Mouse (Mus musculus) limb, embryonic 11.5 days (tissue): Measurements from ENCODE around the gene Btbd1. TPM values are rescaled to one million over a fixed set of nuclear protein-coding genes. Genes with fewer than 3 reads are reported as not detected.
A peak's percentile ranks its signal among the peaks of the same experiment; 100 is the strongest.

ENCODE experiments used
- ATAC-seq: fragments of 200-750 bp; cut with Nextera tagmentation; 2 replicates; pipeline ENCODE4 v1.8.0; 2017; ENCODE audit warnings: low read depth; ENCODE audit not compliant: insufficient number of reproducible peaks, low FRiP score, low TSS enrichment
- DNase-seq: peaks from one replicate; pipeline ENCODE4 v3.0.0-alpha.2; 2015; ENCODE audit warnings: low spot score
- H3K27ac ChIP-seq: fragments of 300-500 bp; sonication (generic); replicated peaks from 2 replicates; pipeline ENCODE4 v1.5.1; 2014; ENCODE audit warnings: low read depth, mild to moderate bottlenecking, low read length
- H3K27me3 ChIP-seq: fragments of 300-500 bp; sonication (generic); 2 replicates; pipeline ENCODE4 v1.6.1; 2014; ENCODE audit warnings: mild to moderate bottlenecking, low read length, mixed read lengths; ENCODE audit not compliant: control insufficient read depth, insufficient read depth
- H3K36me3 ChIP-seq: fragments of 300-500 bp; sonication (generic); 2 replicates; pipeline ENCODE4 v1.6.1; 2014; ENCODE audit warnings: mild to moderate bottlenecking, low read length, moderate library complexity, mixed read lengths; ENCODE audit not compliant: control insufficient read depth, insufficient read depth
- H3K4me1 ChIP-seq: fragments of 300-500 bp; sonication (generic); 2 replicates; pipeline ENCODE4 v1.6.1; 2014; ENCODE audit warnings: low read length, mixed read lengths; ENCODE audit not compliant: control insufficient read depth, insufficient read depth
- H3K4me2 ChIP-seq: fragments of 300-500 bp; sonication (generic); 2 replicates; pipeline ENCODE4 v1.6.1; 2014; ENCODE audit warnings: low read depth, mild to moderate bottlenecking, moderate library complexity; ENCODE audit not compliant: severe bottlenecking
- H3K4me3 ChIP-seq: fragments of 300-500 bp; sonication (generic); 2 replicates; pipeline ENCODE4 v1.5.1; 2014; ENCODE audit warnings: low read depth, low read length
- H3K9ac ChIP-seq: fragments of 300-500 bp; sonication (generic); 2 replicates; pipeline ENCODE4 v1.6.1; 2014; ENCODE audit warnings: mild to moderate bottlenecking, low read length
- H3K9me3 ChIP-seq: fragments of 300-500 bp; sonication (generic); 2 replicates; pipeline ENCODE4 v1.6.1; 2016; ENCODE audit warnings: low read length; ENCODE audit not compliant: control insufficient read depth
- WGBS: fragments of 180-500 bp; shearing (Covaris S2); extraction: QIAGEN DNeasy Blood & Tissue Kit; methylation state at CpG from one replicate; pipeline ENCODE4 v1.1.7; 2014; 5-methylcytosine and 5-hydroxymethylcytosine counted together
- polyA plus RNA-seq: library from polyadenylated mRNA; unstranded; fragments of >200 nt; fragmentation: Nextera tagmentation; extraction: Ambion mirVana; gene quantifications from 2 replicates; pipeline ENCODE4 v1.2.1, GENCODE M21; 2014

Gene Btbd1
- polyA plus RNA-seq, 1 experiment from 2014 or later: 74.0 TPM

GRCm38 (mm10) chr7:81864552-81864951, 35.3 kb upstream of the Btbd1 start:
- ATAC-seq (no peak), DNase-seq (no peak)
- Histone ChIP-seq H3K4me3 (no peak overlapping the region), H3K4me2 (no peak overlapping the region), H3K36me3 (no peaks in the 10 kb centered on the region), H3K9ac (no peak overlapping the region), H3K4me1 (no peaks in the 10 kb centered on the region; the same call in 1 of the 2 replicates), H3K27me3 (no peaks in the 10 kb centered on the region; the same call in 1 of the 2 replicates), H3K27ac (no peak overlapping the region), H3K9me3 (no peaks in the 10 kb centered on the region)
- 86% methylated on average over 6 of the region's 6 CpGs for WGBS

- peaks cover 4% of the 10 kb centered on the region for H3K27me3 ChIP-seq
- 73% methylated on average over 24 of the region's 24 CpGs for WGBS
- no peak overlapping the region for H3K4me2 ChIP-seq
- DNase-seq: no peak
- no peaks in the 10 kb centered on the region for H3K36me3 ChIP-seq
- H3K27ac ChIP-seq: no peak overlapping the region
- H3K4me1 ChIP-seq: peaks cover 3% of the 10 kb centered on the region
- H3K4me3 ChIP-seq: no peak overlapping the region
- no peaks in the 10 kb centered on the region for H3K9me3 ChIP-seq
- H3K9ac ChIP-seq: no peak overlapping the region
- ATAC-seq: no peak
Observed at GRCm38 (mm10) chr7:81862587-81863583, 33.7 kb upstream of the Btbd1 start.

DNA sequence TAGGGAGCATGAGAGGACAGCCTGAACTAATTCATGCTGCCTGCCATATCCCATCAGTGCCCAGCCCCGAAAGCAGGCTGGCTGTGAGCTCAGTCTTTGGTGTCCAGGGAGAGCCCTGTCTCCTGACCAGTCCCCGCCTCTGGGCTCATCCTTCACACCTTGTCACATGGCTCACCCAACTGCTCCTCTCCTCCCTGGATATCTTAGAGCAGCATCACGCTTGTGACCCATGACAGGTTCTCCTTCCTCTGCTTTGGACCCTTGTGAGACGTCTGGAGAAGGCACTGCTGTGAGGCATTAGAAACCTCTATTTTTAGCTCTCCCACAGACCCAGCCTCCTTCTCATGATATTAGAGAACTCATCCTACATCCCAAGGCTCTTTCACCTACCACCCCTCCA, 32.7 kb upstream of the Btbd1 start:
- H3K36me3 ChIP-seq: no peaks in the 10 kb centered on the region
- H3K4me2 ChIP-seq: no peak overlapping the region
- H3K9ac ChIP-seq: no peak overlapping the region
- H3K9me3 ChIP-seq: no peaks in the 10 kb centered on the region
- H3K4me3 ChIP-seq: no peak overlapping the region
- ATAC-seq (no peak), DNase-seq (no peak)
- WGBS: 75% methylated on average over 4 of the region's 4 CpGs
- no peak overlapping the region for H3K27ac ChIP-seq
- H3K27me3 ChIP-seq: peaks cover 8% of the 10 kb centered on the region
- peaks cover 3% of the 10 kb centered on the region for H3K4me1 ChIP-seq

DNA sequence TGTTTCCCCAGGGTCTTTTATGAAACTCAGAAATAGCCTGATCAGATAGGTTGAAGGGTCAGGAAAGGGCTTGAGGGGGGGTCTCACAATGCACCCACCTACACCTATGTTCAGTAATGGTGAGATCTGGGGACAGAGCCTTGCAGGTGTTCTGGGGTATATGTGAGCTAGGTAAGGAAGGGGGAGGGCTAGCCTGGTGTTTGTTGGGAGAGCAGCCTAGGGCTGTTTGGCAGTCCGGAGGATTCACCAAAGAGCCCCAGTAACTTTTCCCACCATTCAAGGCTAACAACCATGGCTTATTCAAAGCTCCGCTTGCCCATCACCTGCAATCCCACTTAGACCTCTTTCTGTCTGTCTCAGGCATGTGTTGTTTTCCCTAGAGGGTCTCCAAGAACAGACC, 32.2 kb upstream of the Btbd1 start:
- Histone ChIP-seq H3K4me3 (no peak overlapping the region), H3K4me2 (no peak overlapping the region), H3K9ac (no peak overlapping the region), H3K4me1 (peaks cover 3% of the 10 kb centered on the region), H3K27ac (no peak overlapping the region), H3K9me3 (no peaks in the 10 kb centered on the region), H3K36me3 (no peaks in the 10 kb centered on the region), H3K27me3 (peaks cover 8% of the 10 kb centered on the region)
- WGBS: 77% methylated on average over 2 of the region's 2 CpGs
- no peak for DNase-seq
- no peak for ATAC-seq

- WGBS: 84% methylated on average over 5 of the region's 5 CpGs
- H3K4me2 ChIP-seq: no peak overlapping the region
- H3K27me3 ChIP-seq: peaks cover 8% of the 10 kb centered on the region
- no peaks in the 10 kb centered on the region for H3K36me3 ChIP-seq
- H3K9ac ChIP-seq: no peak overlapping the region
- H3K27ac ChIP-seq: no peak overlapping the region
- DNase-seq (no peak), ATAC-seq (no peak)
- H3K4me1 ChIP-seq: peaks cover 3% of the 10 kb centered on the region
- no peak overlapping the region for H3K4me3 ChIP-seq
- no peaks in the 10 kb centered on the region for H3K9me3 ChIP-seq
Observed at GRCm38 (mm10) chr7:81860996-81861395, 31.8 kb upstream of the Btbd1 start.

GRCm38 (mm10) chr7:81860071-81860470, 30.8 kb upstream of the Btbd1 start:
- ATAC-seq (no peak), DNase-seq (no peak)
- WGBS: 53% methylated on average over 11 of the region's 11 CpGs
- H3K4me2 ChIP-seq: peak overlapping the region; percentile 100
- H3K27ac ChIP-seq: no peak overlapping the region
- H3K4me3 ChIP-seq: peak overlapping the region; percentile 68
- H3K9ac ChIP-seq: 0 out of 2 replicates have a peak overlapping the region, but pooled peaks have one; percentile 70
- H3K27me3 ChIP-seq: peaks cover 8% of the 10 kb centered on the region
- no peaks in the 10 kb centered on the region for H3K9me3 ChIP-seq
- peaks cover 3% of the 10 kb centered on the region for H3K4me1 ChIP-seq
- no peaks in the 10 kb centered on the region for H3K36me3 ChIP-seq

DNA sequence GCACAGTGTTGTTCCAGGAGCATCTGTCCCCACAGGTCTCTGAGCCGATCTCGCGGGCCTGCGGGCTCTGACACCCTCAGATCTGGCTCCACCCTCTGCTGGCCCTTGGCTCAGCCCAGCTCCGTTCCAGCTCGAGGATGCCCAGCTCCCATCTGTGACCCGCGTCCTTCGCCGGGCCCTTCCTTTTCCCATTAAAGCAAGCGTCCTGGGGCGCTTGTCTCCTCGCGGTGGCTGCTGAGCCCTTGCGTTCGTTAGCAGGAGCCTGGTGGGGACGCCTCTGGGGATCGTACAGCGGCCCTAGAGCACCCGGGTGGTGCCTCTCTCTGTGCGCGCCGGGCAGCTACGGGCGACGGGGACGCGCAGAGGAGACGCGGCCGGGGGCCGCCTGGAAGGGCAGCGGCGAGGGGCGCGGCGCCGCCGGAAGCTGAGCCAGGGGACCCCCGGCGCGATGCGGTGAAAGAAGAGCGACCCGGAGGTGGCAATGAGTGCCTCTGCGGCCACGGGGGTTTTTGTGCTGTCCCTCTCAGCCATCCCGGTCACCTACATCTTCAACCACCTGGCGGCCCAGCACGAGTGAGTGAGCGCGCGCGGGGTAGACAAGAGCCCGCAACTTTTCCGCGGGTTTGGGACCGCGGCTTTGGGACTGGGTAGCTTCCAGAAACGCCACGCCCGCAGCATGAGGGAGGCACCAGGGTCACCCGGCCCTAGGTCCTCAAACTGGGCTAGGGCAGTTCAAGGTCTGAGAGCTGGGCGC, 29.9 kb upstream of the Btbd1 start, which contains the start of gene Tm6sf1:
Gene Tm6sf1 (plus strand): TSS at position 34 of the 754 bp plus-strand sequence.
- Histone ChIP-seq H3K4me1 (peaks cover 3% of the 10 kb centered on the region), H3K9ac (peak within 1 kb of the TSS; percentile 70), H3K27ac (no peak within 1 kb of the TSS), H3K4me2 (peak within 1 kb of the TSS; percentile 100), H3K36me3 (no peaks in the 10 kb centered on the region), H3K27me3 (peaks cover 8% of the 10 kb centered on the region), H3K4me3 (peak within 1 kb of the TSS; percentile 68), H3K9me3 (no peaks in the 10 kb centered on the region)
- peak; percentile 66 for DNase-seq
- WGBS: under 1% methylated on average over 64 of the region's 64 CpGs
- peak; percentile 66; the same call in 1 of the 2 replicates for ATAC-seq

DNA sequence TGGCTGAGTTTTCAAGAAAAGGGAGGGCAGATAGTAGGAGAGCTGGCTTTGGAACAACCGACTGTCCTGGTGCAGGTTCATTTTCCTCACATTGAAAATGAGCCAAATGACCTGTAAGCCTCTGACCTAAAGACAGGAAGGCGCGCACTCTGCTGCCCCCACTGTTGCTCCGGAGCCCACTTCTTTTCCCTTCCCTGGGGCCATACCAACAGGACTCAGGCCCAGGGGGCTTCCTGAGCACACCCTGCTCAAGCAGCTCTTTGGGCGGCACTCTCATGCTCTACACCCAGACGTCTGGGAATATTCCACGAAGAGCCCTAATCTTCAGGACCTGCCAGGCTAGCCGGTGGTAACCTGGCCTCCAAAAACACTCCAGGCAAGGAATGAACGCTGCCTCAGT, 29.0 kb upstream of the Btbd1 start:
- Histone ChIP-seq H3K27ac (no peak overlapping the region), H3K9me3 (no peaks in the 10 kb centered on the region), H3K4me3 (no peak overlapping the region), H3K4me2 (peak overlapping the region; percentile 100; the same call in 1 of the 2 replicates), H3K27me3 (peaks cover 8% of the 10 kb centered on the region), H3K4me1 (peaks cover 3% of the 10 kb centered on the region), H3K9ac (no peak overlapping the region), H3K36me3 (no peaks in the 10 kb centered on the region)
- peak; percentile 45 for DNase-seq
- no peak for ATAC-seq
- 5% methylated on average over 9 of the region's 9 CpGs for WGBS
